Mouse (Mus musculus): ENCODE data around the gene Adra1b.

GRCm38 (mm10) chr11:43841596-43841995 is 59.4 kb downstream of the Adra1b start:
- TF ChIP-seq CTCF (IDR thresholded peaks at IDR 0.05; ENCODE audit: extremely low read depth, insufficient read depth, low read length), result no peak
- TF ChIP-seq POLR2A (IDR thresholded peaks at IDR 0.05; ENCODE audit: extremely low read depth, insufficient read depth, low read length), result no peak

Data from cortical plate, adult 2 months (tissue).